Mouse (Mus musculus) bone marrow macrophage, adult 2 months (primary cell): ENCODE measurements around the gene Micu2.

Experiments used
- CTCF ChIP-seq: IDR thresholded peaks from 2 replicates; pipeline ENCODE4 v1.5.1; 2012; ENCODE audit warnings: low read depth, mild to moderate bottlenecking, low read length, moderate library complexity
- POLR2A ChIP-seq: IDR thresholded peaks from 2 replicates; pipeline ENCODE4 v1.6.1; 2012; ENCODE audit warnings: mild to moderate bottlenecking, low read depth, low read length, borderline replicate concordance

- TF ChIP-seq POLR2A (no peak), CTCF (no peak)
Measured at GRCm38 (mm10) chr14:57866676-57867276, 132.3 kb downstream of the Micu2 start.
